Mouse (Mus musculus) lung, adult 18-20 months (tissue): ENCODE measurements around the gene Chrnb2.
"Not testable (repeated sequence)": the region's sequence is repeated elsewhere in the genome, so short reads cannot be mapped to it uniquely, and the experiment has no call there.

Source experiments
- DNase-seq, 2 experiments: peaks; one replicate each; pipeline ENCODE4 v3.0.0; 2022; ENCODE audit warnings: mixed read lengths in 2 of 2

Gene Chrnb2

DNA sequence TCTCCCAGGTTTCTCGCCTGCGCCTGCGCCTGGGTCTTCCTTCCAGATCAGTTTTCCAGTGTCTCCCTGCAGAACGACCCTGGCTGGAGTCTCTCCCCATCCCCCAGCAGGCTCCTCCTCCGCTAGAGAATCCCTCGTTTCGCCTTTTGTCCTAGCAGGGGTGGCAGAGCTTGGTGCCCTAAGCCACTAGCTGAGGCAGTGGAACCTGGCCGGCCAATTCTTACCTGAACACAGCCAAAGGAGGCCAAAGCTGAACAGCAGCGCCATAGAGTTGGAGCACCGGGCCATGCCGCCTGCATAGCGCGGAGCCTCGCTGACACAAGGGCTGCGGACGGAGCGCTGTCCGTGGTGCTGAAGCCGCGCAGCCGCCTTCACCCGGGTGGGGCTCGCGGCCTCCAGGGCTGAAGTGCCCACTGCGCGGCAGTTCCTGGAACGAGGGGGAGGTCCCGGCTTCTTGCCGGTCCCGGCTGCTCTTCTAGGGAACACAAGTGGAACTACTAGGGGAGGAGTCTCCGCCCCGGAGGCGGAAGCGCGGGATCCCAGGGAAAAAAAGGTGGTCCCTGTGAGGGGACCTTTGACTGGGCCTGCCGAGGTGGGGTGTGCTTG lies at the start of gene Chrnb2:
Chrnb2 (minus strand) TSS at position 514 of the 606 bp plus-strand sequence.
- DNase-seq: peak; percentile 59 to 70

DNA sequence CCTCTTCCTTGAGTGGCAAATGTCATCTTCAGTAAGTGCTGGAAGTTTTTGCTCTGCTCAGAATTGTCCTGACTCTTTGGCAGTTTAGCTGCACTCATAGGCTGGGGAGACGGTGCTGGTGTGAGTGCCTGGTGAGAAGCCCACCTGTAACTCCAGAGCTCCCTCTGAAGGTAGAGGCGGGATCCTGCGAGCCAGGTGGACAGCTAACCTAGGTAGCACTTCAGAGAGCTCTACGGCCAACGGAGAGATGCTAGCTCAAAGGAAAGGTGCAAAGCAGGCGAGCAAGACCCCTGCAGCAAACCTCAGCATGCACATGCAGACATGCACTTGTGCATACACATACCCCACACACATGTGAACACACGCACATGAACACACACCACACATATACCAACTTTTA lies 49.6 kb upstream of the Chrnb2 start:
- DNase-seq: no peak

DNA sequence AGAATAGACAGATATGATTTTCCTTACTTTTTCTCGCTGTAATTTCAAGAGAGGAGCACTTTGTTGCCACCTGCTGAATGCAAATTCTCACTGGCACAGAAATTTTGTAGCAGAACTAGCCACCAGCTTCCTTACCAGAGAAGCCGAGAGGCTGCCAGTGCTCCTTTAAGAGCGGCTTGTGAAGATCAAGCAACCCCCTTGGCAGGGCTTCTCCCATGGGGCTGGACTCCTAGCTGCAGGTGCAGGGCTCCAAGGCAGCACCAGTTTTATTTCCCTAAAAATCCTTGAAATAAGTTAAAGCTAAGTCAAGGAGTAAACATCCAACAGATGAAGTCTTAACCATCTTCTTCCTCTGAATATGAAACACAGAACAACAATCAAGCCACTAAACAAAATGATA lies 47.7 kb upstream of the Chrnb2 start:
- DNase-seq: no peak

DNA sequence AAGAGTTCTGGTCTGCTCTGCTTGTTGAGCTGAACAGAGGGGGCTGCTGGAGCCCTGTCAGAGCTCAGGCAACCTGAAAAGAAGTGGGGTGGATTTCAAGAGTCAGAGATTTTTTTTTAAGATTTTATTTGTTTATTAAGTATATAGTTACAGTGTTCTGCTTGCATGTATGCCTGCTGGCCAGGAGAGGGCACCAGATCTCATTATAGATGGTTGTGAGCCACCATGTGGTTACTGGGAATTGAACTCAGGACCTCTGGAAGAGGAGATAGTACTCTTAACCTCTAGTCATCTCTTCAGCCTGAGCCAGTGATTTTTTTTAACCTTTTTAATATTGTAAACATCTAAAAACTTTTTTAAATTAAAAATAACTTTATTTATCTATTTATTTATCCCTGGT lies 46.4 kb upstream of the Chrnb2 start:
- DNase-seq: no peak

DNA sequence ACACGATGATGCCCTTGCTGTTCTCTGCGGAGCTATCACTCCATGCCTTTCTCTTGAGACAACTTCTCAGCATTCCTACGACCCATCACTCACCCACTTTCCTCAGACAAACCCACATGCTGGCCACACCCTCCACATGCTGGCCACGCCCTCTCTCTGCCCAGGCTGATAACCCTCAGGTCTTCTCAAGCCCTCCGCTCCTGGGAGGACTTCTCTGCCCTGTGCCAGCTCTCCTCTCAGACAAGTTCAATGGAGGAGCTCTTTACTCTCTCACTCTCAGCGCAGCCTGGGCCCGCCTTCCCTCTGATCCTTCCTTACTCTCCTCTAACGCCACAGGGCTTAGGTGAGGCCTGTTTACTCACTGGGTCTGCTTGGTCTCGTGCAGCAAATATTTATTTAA lies 44.2 kb upstream of the Chrnb2 start:
- no peak for DNase-seq

DNA sequence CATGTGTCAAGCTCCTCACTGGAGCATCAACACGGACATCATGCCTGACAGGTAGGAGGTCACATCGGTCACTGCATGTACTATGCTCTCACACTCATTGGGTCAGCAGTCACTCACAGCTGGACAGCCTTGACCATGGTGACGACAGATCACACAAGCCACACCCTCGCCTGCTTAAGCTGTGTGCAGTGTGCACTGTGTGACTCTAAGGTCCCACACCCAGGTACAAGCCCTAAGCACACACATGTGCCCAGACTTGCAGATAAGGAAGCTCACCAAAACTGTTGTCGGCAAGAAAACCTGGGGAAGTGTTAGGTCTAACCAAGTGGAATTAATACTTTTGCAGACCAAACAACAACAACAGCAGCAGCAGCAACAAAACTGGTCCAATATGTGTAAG lies 43.4 kb upstream of the Chrnb2 start:
- no peak for DNase-seq

DNA sequence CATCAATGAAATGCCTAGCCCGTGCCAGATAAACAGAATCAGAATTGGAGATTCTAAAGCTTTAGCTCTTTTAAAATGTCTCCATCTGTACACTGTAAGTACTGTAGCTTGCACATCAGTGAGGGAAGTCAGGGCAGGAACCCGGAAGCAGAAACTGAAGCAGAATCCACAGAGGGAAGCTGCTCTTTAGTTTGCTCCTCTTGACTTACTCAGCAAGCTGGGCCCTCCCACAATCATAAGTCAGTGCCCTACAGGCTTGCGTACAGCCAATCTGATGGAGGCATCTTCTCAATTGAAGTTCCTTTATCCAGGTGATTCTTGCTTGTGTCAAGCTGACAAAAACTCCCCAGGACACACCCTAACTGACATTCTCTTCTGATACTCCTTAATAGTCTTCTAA lies 42.7 kb upstream of the Chrnb2 start:
- no peak for DNase-seq

DNA sequence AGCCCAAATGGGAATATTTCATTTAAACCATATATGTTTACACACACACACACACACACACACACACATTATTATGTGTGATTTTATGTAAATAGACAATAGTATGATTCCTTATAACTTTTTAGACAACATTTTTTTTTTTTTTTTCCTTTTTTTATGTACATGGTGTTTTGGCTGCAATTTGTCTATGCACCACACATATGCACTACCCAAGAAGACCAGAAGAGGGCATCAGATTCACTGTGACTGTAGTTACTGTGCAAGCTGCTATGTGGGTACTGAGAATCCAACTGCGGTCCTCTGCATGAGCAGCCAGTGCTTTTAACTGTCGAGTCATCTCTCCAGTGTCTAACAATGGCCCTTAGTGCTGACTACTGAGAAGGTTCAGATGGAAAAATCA lies 42.3 kb upstream of the Chrnb2 start:
- DNase-seq: no peak

DNA sequence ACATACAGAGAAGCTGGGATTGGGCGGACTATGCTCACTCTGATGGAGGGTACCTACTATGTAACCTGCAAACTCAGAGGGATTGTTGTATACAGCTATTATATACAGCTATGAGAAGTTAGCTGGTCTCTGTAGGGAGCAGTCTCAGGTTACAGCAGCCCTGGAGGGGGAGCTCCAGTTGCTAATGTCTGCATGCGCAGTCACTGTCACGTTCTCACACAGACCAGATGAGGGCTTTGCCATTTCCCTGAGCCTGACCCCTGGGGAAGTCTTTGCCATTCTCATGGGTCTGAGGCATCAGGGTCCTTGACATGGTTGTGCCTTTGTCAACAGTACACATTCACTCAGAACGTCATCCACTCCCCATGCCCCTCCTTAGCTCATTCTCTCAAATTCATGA lies 40.7 kb upstream of the Chrnb2 start:
- DNase-seq: no peak

DNA sequence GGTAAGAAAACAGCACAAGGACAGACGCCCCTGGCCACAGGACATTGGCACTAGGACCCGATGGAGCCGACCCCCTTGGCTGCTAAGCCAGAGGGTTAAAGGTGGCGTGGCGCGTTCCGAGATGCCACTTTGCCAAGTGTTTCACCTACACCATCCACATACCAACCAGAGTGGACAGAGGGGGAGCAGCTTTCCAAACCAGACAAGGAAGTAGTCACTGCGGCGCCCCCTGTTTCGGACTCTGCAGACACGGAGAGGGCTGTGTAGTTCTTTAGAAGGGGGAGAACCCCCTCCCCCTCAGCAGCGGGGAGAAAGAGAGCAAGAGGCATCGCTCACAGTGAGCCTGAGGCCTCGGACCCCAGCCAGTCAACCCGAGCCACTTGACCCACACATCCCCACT lies 38.4 kb upstream of the Chrnb2 start:
- DNase-seq: no peak

DNA sequence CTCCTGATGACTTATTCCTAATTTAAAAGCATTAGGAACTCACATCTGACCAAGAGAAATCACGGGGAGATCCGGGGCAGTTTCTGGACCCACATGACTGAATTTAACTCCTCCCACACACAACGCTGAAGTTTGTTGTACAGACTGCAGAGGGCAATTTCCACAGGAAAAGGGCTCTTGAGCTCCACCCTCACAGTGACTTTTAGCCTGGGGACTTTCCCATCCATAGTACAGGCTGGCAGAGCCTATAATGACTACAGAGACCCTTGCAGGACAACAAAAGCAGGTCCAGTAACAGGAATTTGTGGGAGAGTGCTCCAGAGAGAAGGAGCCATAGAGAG lies 37.0 kb upstream of the Chrnb2 start:
- peak; percentile 19 to 23 for DNase-seq

DNA sequence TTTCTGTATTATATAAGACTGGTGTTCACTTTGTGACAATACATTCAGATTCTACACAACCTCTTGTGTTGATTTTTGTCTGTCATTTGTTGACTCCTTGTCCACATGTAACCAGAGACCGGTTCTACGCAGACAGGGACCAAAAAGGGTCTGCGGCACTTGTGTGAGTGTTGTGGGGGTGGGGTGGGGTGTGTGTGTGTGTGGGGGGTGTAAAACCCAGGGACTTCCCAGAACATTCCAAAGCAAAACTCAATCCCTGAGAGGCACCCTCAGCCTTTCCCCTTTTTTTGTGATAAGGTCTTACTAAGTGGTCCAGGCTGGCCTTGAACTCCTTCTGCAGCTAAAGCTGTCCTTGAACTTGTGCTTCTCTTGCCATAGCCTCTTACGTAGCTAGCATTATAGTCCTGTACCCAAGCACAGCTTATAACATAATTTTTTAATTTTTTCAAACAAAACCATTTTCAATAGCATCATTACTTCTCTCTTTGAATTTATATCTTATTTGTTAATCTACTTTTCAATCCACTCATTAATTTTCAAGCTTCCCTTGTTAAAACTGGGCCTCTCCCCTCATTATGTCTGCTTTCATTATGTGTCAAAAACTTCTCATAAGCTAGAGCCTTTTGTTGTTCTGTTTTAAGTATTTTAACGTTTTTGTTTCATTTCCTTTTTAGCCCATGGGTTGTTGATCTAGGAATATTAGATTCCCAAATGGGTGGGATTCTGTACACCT lies 36.5 kb upstream of the Chrnb2 start:
- no peak for DNase-seq

DNA sequence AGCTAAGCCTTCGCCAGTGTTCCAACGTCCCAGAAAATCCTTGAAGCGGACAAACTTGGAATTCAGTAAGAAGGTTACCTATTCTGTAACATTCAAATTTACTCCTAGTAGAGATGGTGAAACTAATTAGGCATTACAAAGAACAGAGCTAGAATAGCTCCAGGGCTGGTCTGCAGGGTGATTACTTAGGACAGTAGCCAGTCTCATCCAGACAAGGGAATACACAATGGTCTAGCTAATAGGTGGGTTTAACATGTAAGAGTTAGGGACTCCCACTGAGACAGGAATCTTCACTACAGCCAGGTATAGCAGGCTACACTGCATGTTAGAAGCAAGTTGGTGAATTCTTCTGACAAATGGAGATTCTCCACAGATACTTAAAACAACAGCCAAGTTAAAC lies 35.6 kb upstream of the Chrnb2 start:
- DNase-seq: not testable (repeated sequence)

DNA sequence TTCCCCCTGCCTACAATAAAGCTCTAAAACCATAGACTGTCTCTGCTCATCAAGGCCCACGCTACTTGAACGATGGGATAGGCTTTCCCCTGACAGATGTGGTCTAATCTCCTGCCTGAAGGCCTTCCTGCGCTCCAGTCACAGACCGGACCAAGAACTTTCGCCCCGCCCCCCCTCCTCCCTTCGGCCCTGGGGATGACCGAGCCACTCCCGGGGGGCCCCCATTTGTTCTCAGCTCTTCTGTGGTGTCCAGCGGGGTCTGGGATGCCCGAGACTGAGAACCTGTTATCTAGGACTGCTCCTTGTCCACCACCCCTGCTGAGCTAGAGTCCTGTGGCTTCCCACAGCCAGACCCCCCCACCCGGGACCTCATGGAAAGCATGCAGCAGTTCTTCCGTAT lies 35.0 kb upstream of the Chrnb2 start:
- no peak for DNase-seq

DNA sequence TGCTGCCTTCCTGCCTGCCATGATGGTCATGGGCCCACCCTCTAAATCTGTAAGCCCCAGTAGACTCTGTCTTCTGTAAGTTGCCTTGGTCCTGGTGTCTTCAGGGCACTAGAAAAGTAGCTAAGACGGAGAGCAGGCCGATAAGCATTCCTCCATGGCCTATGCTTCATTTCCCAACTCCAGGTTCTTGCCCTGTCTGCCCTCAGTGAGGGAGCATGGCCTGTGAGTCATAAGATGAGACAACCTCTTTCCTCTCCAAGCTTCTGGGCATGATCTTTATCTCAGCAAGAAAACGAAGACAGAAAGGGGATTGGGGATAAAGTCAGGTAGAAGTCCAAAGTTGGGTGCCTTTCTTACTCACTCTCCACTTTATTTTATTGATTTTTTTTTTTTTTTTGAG lies 34.1 kb upstream of the Chrnb2 start:
- no peak for DNase-seq

DNA sequence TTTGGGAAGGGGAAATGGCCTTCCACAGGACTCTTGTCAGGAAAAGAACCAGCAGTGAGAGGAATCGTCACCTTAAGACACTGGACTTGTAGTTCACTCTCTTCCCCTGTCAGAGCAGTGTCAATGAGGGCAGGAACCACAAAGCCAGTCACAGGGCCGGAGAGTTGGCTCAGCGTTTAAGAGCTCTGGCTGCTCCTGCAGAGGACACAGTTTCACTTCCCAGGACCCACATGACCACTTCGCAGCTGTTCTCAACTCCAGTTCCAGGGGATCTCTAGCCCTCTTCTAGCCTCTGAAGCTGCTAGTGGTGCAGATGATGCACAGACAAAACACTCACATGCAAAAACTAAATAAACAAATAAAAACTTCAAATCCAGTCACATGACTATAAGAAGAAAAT lies 31.9 kb upstream of the Chrnb2 start:
- peak; percentile 20 to 25 for DNase-seq

DNA sequence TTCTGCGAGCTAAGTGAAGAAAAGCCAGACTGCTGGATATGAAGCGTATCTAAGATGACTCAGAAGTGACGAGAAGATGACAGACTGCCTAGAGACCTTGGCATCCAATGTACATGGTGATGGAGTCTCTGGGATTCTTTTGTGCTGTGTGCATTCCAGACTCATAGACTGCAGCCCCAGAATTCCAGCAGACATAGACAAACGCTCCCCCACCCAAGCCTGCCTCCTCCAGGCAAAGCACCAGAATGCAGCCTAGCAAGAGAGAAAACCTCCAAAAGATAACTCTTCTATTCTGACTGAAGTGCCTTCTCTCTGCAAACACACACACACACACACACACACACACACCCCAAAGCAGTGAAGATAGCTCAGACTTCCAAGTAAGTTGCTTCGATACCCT lies 31.3 kb upstream of the Chrnb2 start:
- no peak for DNase-seq

DNA sequence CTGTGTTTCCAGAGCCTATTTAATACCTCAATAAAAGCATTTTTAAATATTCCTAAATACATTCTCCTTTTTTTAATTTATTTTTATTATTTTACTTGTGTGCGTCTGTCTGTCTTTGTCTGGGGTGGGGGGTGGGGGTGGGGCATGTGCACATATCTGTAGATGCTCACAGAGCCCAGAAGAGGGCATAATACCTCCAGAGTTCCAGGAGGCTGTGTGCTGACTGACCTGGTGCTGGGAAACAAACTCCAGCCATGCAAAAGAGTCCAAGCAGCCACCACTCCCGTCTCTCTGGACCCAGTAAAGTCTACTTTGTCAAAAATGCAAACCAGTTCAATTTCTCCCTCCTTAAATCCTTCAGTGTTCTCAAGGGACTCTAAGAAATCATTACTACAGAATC lies 30.2 kb upstream of the Chrnb2 start:
- no peak for DNase-seq

DNA sequence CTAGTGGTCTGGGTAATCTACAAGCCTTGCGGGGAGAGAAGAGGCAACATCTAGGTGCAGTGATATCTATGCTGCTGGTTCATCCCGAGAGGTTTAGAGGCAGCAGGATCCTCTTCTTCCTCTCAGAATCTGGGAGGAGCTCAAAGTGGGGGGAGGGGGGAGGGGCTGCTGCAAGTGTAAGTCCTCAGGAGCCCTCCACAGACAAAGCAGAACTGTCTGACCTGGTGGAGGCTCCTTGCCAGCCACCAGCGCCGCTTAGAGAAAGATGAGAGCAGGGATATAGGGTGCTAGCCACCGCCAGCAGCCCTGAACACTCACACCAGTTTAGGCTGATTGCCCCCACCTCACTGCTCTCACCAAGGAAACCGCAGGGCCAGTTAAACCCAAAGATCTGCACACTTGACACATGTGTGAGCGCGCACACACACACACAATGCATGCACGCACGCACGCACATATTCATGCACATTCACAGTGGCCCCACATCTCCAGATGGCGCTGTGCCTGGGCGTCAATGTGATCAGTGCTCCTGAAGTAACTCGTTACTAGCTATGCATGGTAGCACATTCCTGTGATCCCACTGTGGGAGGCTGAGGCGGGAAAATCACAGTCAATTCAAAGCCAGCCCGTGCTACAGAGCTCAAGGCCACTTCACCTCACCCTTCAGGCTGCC lies 24.4 kb upstream of the Chrnb2 start:
- no peak for DNase-seq

DNA sequence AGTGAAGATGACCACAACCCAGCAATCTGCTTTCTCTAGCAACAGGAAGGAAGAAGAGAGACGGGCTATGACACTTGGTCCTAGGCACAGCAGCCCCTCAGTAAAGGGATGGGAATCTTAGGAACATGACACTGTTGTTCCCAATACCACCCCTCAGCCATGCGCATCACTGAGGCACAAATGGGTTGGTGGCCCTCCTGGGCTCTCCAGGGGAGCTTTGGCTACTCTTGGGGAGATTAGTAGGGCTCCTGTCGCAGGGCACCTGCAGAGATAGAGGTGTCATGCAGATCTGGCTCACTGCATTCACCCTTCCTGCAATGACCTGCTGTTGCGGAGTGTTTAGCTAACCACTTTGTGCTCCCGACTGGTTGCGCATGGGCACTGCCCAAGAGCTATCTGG lies 21.8 kb upstream of the Chrnb2 start:
- no peak for DNase-seq

DNA sequence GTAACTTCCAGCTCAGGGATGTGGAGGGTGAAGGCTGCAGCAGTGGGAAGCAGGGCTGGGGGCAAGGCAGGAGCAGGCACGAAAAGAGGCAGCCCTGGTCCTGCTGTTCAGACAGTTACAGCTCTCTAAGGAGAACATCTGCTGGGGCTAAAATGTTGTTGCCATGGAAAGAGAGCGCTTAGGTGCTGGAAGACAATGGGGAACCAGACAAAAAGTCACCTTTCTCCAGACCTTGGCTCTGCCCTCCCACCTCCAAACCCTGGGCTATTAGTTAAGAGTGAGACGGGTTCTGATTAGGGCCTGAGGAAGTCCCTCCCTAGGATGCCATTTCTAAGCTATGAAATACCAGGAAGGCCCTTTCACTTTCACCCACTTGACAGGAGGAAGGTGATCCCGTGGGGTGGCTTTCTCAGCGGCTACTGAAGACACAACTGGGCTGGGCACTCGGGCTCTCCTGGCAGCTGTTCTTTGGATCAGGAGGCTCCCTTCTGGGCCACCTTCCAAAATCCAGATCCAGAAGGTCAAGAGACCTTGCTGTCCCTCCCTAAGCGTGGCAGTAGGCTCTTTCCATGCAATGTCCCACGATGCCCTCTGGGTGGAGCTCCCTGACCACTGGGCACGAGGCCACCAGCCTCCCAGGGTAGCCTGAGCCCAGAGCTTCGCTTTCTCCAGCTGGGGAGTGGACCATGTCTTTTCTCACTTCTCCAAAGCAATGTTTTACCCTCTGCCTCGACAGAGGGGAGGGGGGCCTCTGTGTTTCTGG lies 20.7 kb upstream of the Chrnb2 start:
- peak; percentile 82 to 87 for DNase-seq

DNA sequence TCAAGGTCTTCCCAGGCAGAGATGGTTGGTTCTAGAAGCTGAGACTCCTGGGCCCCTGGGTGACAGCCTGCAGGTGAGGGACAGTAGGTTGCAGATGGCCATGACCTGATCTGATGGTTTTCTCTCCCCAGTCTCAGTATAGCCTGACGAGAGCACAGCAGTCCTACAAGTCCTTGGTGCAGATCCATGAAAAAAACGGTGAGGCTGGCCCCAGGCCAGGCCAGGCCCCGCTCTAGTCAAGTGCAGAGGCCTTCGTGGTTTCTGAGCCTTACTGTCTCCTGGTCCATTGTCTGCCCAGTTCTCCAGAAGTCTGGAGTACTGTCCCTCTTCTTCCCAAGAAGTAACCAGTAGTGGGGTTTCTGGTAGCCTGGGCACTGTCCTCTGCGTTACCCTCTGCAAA lies 17.2 kb upstream of the Chrnb2 start:
- no peak for DNase-seq

DNA sequence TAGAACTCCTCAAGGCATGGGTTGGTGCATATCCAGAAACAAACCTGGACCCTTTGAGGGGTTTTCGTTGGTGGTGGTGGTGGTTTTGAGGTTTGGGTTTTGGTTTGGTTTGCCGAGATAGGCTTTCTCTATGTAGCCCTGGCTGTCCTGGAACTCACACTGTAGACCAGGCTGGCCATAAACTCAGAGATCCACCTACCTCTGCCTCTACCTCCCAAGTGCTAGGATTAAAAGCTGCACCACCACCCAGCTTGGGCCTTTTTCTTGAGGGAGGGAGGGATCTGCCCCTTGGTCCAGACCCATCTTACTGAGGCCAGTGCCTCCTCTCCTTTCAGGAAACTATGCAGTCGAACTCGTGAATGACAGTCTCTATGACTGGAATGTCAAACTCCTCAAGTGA lies 15.7 kb upstream of the Chrnb2 start:
- no peak for DNase-seq

DNA sequence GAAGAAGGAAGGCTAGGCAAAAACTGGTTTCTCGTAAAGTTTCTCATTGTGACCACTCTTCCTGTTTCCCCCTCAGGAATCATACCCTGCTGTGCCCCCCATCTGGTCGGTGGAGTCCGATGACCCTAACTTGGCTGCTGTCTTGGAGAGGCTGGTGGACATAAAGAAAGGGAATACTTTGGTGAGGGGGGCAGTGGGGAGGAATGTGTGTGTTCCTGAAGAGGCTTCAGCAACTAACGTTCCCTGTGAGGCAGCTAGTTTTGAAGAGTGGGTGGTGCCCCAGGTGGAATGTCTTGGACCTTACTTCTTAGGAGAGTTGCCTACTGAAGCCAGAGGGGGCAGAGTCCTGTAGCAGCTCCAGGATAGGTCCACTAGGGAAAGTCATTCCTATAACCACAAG lies 11.6 kb upstream of the Chrnb2 start:
- DNase-seq: peak in 1 of 2 experiments; percentile 18
